Mouse (Mus musculus): ENCODE data around the gene Fthl17c. TPM values are rescaled to one million over a fixed set of nuclear protein-coding genes. Genes with fewer than 3 reads are reported as not detected.
"Not testable (repeated sequence)": the region's sequence is repeated elsewhere in the genome, so short reads cannot be mapped to it uniquely, and the experiment has no call there.

Fthl17c gene
- not detected in 2 replicates for polyA plus RNA-seq (2014; fragmentation: Nextera tagmentation; extraction: Ambion mirVana)

DNA sequence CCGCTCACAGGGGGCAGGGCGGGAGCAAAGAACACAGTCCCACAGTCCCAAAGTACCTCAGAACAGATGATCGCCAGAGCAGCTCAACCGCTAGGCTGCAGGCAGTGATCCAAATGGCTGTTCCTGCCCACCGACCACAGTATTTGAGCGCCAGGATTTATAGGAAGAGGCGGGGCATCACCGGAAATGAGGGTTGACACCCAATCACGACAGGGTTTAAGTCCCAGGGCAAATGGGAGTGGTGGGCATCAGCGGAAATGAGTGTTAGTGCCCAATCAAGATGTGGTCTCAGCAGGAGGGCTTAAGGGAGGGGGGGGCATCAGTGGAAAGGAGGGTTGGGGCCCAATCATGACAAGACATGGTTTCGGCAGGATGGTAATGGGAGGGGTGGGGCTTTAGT lies at the start of gene Fthl17c:
Gene Fthl17c, minus strand, starts transcription at position 101 of the 400 bp plus-strand sequence.
- H3K4me3 ChIP-seq (ENCODE audit: low read depth, low read length); H3K36me3 ChIP-seq (ENCODE audit: control insufficient read depth, insufficient read depth, low read length); H3K27ac ChIP-seq (ENCODE audit: low read depth, low read length); DNase-seq (ENCODE audit: low spot score); H3K9me3 ChIP-seq (replicated peaks; ENCODE audit: control insufficient read depth, low read length); H3K4me2 ChIP-seq (ENCODE audit: low read length); ATAC-seq; H3K9ac ChIP-seq (ENCODE audit: low read length); H3K4me1 ChIP-seq (ENCODE audit: control insufficient read depth, insufficient read depth, low read length); H3K27me3 ChIP-seq (replicated peaks; ENCODE audit: control insufficient read depth, insufficient read depth, low read length): not testable (repeated sequence)
- WGBS = no CpG with 5 or more reads among the region's 11 CpGs

- ATAC-seq = no peak
- Histone ChIP-seq H3K36me3 (ENCODE audit: control insufficient read depth, insufficient read depth, low read length) (no peaks in the 10 kb centered on the region), H3K4me3 (ENCODE audit: low read depth, low read length) (no peak overlapping the region), H3K9me3 (replicated peaks; ENCODE audit: control insufficient read depth, low read length) (no peaks in the 10 kb centered on the region), H3K4me1 (ENCODE audit: control insufficient read depth, insufficient read depth, low read length) (no peaks in the 10 kb centered on the region), H3K4me2 (ENCODE audit: low read length) (no peak overlapping the region), H3K27me3 (replicated peaks; ENCODE audit: control insufficient read depth, insufficient read depth, low read length) (no peaks in the 10 kb centered on the region), H3K9ac (ENCODE audit: low read length) (no peak overlapping the region), H3K27ac (ENCODE audit: low read depth, low read length) (no peak overlapping the region)
- 58% methylated on average over 10 of the region's 10 CpGs for WGBS
- no peak for DNase-seq (ENCODE audit: low spot score)
Observed at GRCm38 (mm10) chrX:9019481-9019880, 43.1 kb upstream of the Fthl17c start.

DNA sequence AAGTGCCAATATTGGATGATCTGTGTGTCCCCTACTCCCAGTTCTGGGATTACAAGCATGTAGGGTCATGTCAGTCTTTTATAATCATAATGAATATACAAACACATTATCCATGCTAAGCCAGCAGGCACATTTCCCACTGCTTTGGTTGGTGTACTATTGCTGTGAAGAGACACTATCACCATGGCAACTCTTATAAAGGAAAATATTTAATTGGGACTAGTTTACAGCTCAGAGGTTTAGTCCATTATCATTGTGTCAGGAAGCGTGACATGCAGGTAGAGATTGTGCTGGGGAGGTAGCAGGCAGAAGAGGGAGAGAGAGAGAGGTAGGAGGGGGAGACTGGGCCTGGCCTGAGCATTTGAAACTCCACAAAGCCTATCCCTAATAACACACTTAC lies 39.7 kb upstream of the Fthl17c start:
- Histone ChIP-seq H3K27ac (ENCODE audit: low read depth, low read length) (no peak overlapping the region), H3K27me3 (replicated peaks; ENCODE audit: control insufficient read depth, insufficient read depth, low read length) (no peaks in the 10 kb centered on the region), H3K9ac (ENCODE audit: low read length) (no peak overlapping the region), H3K9me3 (replicated peaks; ENCODE audit: control insufficient read depth, low read length) (no peaks in the 10 kb centered on the region), H3K4me1 (ENCODE audit: control insufficient read depth, insufficient read depth, low read length) (no peaks in the 10 kb centered on the region), H3K36me3 (ENCODE audit: control insufficient read depth, insufficient read depth, low read length) (no peaks in the 10 kb centered on the region), H3K4me3 (ENCODE audit: low read depth, low read length) (no peak overlapping the region), H3K4me2 (ENCODE audit: low read length) (no peak overlapping the region)
- DNase-seq (ENCODE audit: low spot score) (peak; percentile 1), ATAC-seq (no peak)
- 28% methylated on average over 1 of the region's 1 CpGs for WGBS

DNA sequence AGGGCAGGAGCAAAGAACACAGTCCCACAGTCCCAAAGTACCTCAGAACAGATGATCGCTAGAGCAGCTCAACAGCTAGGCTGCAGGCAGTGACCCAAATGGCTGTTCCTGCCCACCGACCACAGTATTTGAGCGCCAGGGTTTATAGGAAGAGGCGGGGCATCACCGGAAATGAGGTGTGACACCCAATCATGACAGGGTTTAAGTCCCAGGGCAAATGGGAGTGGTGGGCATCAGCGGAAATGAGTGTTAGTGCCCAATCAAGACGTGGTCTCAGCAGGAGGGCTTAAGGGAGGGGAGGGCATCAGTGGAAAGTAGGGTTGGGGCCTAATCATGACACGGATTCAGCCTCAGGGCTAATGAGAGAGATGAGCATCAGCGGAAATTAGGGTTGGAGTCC lies 10.3 kb upstream of the Fthl17c start, which contains the start of gene Fthl17d:
Gene Fthl17d, minus strand, starts transcription at position 101 of the 400 bp plus-strand sequence.
- H3K27ac ChIP-seq (ENCODE audit: low read depth, low read length); H3K27me3 ChIP-seq (replicated peaks; ENCODE audit: control insufficient read depth, insufficient read depth, low read length); H3K4me1 ChIP-seq (ENCODE audit: control insufficient read depth, insufficient read depth, low read length); H3K4me2 ChIP-seq (ENCODE audit: low read length); H3K9ac ChIP-seq (ENCODE audit: low read length); H3K9me3 ChIP-seq (replicated peaks; ENCODE audit: control insufficient read depth, low read length); H3K4me3 ChIP-seq (ENCODE audit: low read depth, low read length); DNase-seq (ENCODE audit: low spot score); H3K36me3 ChIP-seq (ENCODE audit: control insufficient read depth, insufficient read depth, low read length); ATAC-seq: not testable (repeated sequence)
- WGBS = no CpG with 5 or more reads among the region's 9 CpGs

- H3K4me3 ChIP-seq (ENCODE audit: low read depth, low read length); ATAC-seq; H3K9ac ChIP-seq (ENCODE audit: low read length); DNase-seq (ENCODE audit: low spot score); H3K36me3 ChIP-seq (ENCODE audit: control insufficient read depth, insufficient read depth, low read length); H3K4me2 ChIP-seq (ENCODE audit: low read length); H3K27me3 ChIP-seq (replicated peaks; ENCODE audit: control insufficient read depth, insufficient read depth, low read length); H3K27ac ChIP-seq (ENCODE audit: low read depth, low read length); H3K4me1 ChIP-seq (ENCODE audit: control insufficient read depth, insufficient read depth, low read length); H3K9me3 ChIP-seq (replicated peaks; ENCODE audit: control insufficient read depth, low read length): not testable (repeated sequence)
- WGBS = 39% methylated on average over 4 of the region's 4 CpGs
Observed at GRCm38 (mm10) chrX:8964618-8965017, 11.7 kb downstream of the Fthl17c start.

GRCm38 (mm10) chrX:8962875-8963274 lies 13.5 kb downstream of the Fthl17c start, which contains the start of gene Fthl17b:
Gene Fthl17b, minus strand, starts transcription at chrX:8962975.
- not testable (repeated sequence) for DNase-seq (ENCODE audit: low spot score); H3K36me3 ChIP-seq (ENCODE audit: control insufficient read depth, insufficient read depth, low read length); ATAC-seq; H3K9me3 ChIP-seq (replicated peaks; ENCODE audit: control insufficient read depth, low read length); H3K4me3 ChIP-seq (ENCODE audit: low read depth, low read length); H3K9ac ChIP-seq (ENCODE audit: low read length); H3K4me1 ChIP-seq (ENCODE audit: control insufficient read depth, insufficient read depth, low read length); H3K27ac ChIP-seq (ENCODE audit: low read depth, low read length); H3K27me3 ChIP-seq (replicated peaks; ENCODE audit: control insufficient read depth, insufficient read depth, low read length); H3K4me2 ChIP-seq (ENCODE audit: low read length)
- 92% methylated on average over 3 of the region's 11 CpGs for WGBS

DNA sequence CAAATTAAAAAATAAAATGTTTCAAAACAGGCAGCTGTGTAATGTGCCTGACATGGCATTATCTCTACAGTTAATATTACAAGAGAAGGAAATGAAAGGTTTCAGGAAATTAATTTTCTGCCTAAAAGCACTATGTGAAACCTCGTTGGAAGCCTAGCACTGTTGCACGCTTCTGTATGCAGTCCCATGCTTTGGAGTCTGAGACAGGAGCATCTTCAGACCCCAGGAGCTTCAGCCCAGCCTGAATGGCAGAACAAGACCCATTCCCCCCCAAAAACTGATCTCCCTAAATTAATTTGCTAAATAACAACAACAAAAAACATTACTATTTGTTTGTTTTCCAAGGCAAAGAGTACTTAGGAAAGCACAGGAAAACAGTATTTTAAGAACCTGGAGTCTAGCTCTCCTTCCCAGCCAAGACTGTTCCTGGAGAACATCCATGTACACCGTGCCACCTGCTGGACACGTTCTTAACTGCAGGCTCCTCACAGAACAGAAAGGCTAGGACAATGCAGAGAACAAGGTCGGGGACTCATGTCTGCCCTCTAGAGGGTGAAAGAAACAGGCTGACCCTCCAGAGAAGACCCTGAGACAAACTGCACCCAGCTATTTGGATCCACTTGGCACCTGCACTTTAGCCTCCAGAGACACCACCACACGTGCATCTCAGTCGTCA lies 28.1 kb downstream of the Fthl17c start:
- H3K9me3 ChIP-seq (replicated peaks; ENCODE audit: control insufficient read depth, low read length); H3K4me1 ChIP-seq (ENCODE audit: control insufficient read depth, insufficient read depth, low read length); H3K27ac ChIP-seq (ENCODE audit: low read depth, low read length); H3K9ac ChIP-seq (ENCODE audit: low read length); H3K4me2 ChIP-seq (ENCODE audit: low read length); H3K36me3 ChIP-seq (ENCODE audit: control insufficient read depth, insufficient read depth, low read length); H3K27me3 ChIP-seq (replicated peaks; ENCODE audit: control insufficient read depth, insufficient read depth, low read length); H3K4me3 ChIP-seq (ENCODE audit: low read depth, low read length): not testable (repeated sequence)
- WGBS = 24% methylated on average over 7 of the region's 7 CpGs
- ATAC-seq = peak; percentile 72; the same call in 1 of the 2 replicates
- DNase-seq (ENCODE audit: low spot score) = peak; percentile 83

DNA sequence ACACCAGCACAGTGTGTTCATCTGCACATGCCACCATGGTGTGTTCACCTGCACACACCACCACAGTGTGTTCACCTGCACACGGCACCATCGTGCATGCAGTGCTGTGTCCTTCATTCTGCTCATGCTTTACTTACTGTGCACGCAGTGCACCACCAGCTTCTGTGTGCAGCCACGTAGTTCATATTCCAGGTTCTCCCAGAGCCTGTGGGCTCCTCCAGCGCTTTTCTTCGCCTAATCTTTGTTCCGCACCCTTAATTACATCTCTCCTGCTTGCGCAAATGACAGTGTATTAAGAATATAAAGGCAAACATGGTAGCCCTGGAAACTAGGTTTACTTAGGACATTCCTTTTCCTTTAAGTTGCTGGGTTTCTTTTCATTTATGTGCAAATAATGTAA lies 32.3 kb downstream of the Fthl17c start:
- 74% methylated on average over 8 of the region's 8 CpGs for WGBS

GRCm38 (mm10) chrX:8927308-8927707 lies 49.1 kb downstream of the Fthl17c start:
- DNase-seq (ENCODE audit: low spot score) = peak; percentile 23
- Histone ChIP-seq H3K27ac (ENCODE audit: low read depth, low read length) (no peak overlapping the region), H3K9me3 (replicated peaks; ENCODE audit: control insufficient read depth, low read length) (no peaks in the 10 kb centered on the region)

More for the DNA sequence above, 32.3 kb downstream of the Fthl17c start:
- Histone ChIP-seq H3K9ac (ENCODE audit: low read length) (no peak overlapping the region), H3K4me1 (ENCODE audit: control insufficient read depth, insufficient read depth, low read length) (no peaks in the 10 kb centered on the region), H3K27ac (ENCODE audit: low read depth, low read length) (no peak overlapping the region), H3K4me3 (ENCODE audit: low read depth, low read length) (no peak overlapping the region), H3K27me3 (replicated peaks; ENCODE audit: control insufficient read depth, insufficient read depth, low read length) (no peaks in the 10 kb centered on the region), H3K36me3 (ENCODE audit: control insufficient read depth, insufficient read depth, low read length) (no peaks in the 10 kb centered on the region), H3K4me2 (ENCODE audit: low read length) (no peak overlapping the region), H3K9me3 (replicated peaks; ENCODE audit: control insufficient read depth, low read length) (no peaks in the 10 kb centered on the region)
- ATAC-seq (no peak), DNase-seq (ENCODE audit: low spot score) (no peak)

More at GRCm38 (mm10) chrX:8927308-8927707, 49.1 kb downstream of the Fthl17c start:
- Histone ChIP-seq H3K4me3 (ENCODE audit: low read depth, low read length) (no peak overlapping the region), H3K27me3 (replicated peaks; ENCODE audit: control insufficient read depth, insufficient read depth, low read length) (no peaks in the 10 kb centered on the region), H3K4me1 (ENCODE audit: control insufficient read depth, insufficient read depth, low read length) (no peaks in the 10 kb centered on the region), H3K4me2 (ENCODE audit: low read length) (no peak overlapping the region), H3K9ac (ENCODE audit: low read length) (no peak overlapping the region), H3K36me3 (ENCODE audit: control insufficient read depth, insufficient read depth, low read length) (no peaks in the 10 kb centered on the region)
- no peak for ATAC-seq
- WGBS = 37% methylated on average over 4 of the region's 4 CpGs
